Mouse (Mus musculus) spleen, postnatal 10 days (tissue): ENCODE measurements around the gene Abhd11.
"Not testable (repeated sequence)": the region's sequence is repeated elsewhere in the genome, so short reads cannot be mapped to it uniquely, and the experiment has no call there.

Experiments
- DNase-seq, 2 experiments: peaks; one replicate each; pipeline ENCODE4 v3.0.0; 2021 to 2022; ENCODE audit warnings: low spot score in 2 of 2

Abhd11 gene

GRCm38 (mm10) chr5:135023344-135024173, 14.6 kb downstream of the Abhd11 start, which contains the start of gene Stx1a:
Gene Stx1a, plus strand, starts transcription at chr5:135023482.
- peak; percentile 28 to 73 for DNase-seq

DNA sequence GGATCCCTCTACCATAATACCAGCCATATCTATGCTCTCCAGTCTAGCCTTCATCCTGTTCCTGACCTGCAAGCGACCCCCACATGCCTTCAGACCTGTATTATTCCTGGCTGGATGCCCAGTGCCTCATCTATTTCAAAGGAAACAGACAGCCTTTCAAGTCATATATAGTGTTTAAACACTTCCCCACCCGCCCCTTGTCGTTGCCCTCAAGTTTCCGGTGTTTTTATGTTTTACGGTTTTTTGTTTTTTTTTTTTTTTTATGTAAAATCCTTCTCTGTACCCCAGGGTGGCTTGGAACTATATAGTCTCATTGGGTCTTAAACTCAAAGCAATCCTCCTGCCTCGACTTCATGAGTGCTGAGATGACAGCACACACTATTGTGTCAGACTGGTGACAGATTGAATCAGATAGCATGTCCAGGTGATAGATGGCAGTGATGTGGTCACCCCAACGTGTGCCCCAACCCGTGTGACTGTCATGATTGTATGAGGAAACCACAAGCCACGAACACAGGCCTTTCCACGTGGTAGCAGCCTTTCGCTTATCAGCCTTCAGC, 15.8 kb downstream of the Abhd11 start:
- no peak for DNase-seq

DNA sequence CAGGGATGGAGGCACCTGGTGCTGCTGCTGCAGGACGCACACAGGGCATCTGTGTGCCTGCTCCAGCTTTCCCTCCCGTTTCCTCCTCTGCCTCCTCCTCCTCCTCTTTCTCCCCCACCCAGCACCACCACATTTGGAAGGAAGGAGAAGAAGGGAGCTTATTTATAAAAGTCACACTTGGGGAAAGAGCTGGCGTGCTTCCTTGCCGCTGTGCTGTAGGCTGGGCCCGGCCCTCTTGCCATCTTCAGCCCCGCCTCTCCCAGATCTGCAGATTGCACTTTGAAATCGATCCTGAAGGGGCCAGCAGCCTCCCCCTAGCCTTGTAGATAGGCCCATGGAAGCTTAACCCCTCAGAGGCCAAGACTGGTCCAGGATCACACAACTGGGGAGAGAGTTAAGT, 16.9 kb downstream of the Abhd11 start:
- no peak for DNase-seq

DNA sequence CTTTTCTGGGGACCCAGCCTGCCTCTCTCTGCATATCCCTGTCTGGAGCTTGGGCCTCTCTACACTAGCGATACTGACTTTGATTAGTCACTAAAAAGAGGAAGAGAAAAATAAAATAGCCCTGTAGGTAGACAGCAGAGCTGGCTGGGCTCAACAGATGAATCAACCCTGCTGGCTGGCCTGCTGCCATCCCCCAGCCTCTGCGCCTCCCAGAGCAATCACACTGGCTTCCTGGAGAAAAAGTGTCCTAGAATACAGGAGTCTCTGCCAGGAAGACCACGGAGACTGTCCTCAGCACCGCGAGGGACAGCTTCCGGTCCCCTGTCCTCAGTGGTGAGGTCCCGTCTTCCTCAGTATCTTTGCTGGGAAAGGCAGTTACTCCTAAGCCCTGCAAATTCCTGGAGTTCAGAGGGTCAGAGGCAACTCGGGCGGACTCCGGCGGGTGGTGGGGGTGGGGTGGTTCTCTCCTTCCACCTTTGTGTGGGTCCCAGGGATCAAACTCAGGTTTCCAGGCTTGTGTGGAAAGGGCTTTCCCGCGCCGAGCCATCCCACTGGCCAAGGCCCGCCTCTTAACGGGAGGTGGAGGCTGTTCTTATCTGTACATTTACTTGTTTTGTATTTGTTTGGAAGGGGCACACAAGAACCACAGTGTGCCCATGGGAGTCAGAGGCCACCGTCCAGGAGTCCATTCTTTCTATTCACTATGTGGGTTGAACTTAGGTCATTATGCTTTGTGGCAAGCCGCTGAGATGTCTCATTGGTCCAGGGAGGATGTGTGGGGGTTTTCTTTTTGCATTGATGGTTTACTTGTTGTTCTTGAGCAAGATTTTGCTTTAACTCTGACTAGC, 20.3 kb downstream of the Abhd11 start:
- no peak for DNase-seq

DNA sequence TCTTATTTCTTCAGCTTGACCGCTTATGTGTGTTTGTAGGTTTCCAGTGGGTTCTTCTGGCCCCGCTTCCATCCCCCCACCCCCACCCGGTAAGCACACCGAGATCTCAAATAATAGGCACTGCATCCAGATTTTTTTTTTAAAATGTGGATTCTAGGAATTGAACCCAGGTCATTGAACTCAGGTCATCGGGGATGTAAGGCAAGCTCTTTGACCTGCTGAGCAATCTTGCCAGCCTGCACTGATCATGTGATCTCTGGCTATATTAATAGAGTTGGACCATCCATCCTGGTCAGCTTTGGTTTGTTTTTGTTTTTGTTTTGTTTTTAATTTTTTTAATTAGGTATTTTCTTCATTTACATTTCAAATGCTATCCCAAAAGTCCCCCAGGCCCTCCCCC, 23.6 kb downstream of the Abhd11 start:
- DNase-seq, result no peak

DNA sequence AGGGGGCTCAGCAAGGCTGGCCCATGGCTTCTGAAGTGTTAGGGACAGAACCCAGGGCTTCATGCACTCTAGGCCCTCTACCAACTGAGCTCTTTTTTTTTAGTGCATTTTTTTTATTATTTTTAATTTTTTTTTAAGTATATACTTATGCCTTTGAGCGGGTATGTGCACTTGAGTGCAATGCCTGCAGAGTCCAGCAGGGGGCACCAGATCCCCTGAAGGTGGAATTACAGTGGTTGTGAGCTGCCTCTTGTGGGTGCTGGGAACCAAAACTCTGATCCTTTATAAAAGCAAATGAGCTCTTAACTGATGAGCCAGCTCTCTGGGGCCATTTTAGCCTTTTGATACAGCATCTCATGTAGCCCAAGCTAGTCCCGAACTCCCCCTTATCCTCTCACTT, 25.6 kb downstream of the Abhd11 start:
- no peak for DNase-seq

DNA sequence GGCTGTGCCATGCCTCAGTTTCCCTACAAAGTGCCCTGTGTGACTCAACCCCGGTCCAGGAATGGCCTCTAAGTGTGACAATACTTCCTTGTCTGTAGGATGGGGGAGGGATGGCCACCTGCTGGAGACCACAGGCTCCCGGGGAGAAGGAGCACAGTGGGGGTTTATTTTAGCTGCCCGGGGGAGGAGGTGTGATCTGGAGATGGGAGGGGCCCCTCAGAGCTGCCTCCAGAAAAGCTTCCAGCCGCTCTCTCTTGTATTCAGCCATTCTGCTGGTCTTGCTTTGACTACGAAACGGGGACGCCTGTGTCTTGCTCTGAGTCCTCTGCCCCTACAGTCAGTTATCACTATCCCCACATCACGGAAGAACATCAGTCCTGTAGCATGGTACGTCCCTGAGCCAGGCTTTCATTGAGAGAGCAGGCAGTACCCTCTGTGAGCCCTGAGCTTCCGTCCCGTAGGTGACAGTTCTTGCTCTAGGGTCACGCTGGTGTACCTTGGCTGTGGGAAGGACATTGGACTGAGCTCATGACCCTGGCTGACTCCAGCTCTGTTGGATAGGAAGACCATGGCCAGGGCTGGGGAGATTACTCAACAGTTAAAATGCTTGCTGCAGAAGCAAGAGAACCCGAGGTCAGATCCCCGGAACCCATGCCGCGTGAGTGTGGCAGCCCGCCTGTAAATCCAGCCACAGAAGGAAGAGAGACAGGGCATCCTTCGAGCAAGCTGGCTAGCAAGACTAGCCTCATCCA, 26.8 kb downstream of the Abhd11 start:
- DNase-seq, result no peak

DNA sequence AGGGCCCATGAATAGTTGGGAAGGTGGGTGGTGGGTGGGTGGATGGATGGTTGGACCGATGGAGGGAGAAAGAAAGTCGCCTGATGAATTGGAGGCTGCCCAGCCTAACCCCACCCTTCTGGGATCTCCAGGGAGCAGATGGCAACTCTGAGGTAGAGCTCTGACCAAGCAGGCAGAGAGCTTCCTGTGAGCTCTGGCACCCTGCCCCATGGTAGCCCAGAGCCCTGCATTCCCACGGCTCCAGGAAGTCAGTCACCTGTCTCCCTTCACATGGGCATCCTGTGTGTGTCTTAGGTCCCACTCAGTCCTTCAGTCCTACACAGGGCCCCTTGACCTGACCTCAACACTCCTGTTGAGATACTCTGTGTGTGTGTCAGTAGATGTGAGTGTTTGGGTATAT, 29.0 kb downstream of the Abhd11 start:
- DNase-seq, result no peak

DNA sequence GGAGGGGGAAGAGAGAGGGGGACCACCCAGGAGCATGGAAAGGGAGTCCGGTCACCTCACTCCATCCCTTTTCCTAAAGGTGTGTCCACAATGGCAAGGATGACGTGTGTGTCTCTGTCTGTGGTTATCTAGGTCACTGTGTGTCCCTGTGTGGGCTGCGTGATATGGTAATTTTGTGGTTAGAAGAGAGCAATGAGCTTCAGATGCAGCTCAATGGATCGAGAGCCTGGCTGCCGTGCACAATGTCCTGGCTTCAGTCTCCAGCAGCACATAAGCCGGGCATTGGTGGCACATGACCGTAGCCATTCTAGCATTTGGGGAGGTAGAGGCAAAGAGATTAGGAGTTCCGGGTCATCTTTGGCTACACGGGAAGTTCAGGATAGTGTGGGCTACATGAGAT, 30.6 kb downstream of the Abhd11 start:
- no peak for DNase-seq

DNA sequence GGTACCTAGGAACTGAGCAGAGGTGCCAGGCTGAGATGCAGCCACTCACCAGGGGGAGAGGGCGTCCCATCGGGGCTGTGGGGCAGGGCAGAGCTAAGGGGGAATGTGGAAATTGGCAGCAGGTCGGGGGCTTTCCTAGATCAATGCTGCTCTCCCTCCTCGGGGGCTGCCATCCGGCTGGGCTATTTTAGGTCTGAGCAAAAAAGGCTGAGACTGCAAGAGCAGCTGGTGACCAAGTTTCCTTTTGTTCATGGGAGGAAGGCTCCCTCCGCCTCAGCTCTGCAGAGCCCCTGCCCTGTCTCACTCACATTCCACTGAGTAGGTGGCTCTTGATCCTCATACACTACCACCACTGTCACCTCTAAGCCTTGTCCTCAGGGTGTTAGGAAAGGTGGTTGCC, 31.1 kb downstream of the Abhd11 start:
- DNase-seq, result no peak

DNA sequence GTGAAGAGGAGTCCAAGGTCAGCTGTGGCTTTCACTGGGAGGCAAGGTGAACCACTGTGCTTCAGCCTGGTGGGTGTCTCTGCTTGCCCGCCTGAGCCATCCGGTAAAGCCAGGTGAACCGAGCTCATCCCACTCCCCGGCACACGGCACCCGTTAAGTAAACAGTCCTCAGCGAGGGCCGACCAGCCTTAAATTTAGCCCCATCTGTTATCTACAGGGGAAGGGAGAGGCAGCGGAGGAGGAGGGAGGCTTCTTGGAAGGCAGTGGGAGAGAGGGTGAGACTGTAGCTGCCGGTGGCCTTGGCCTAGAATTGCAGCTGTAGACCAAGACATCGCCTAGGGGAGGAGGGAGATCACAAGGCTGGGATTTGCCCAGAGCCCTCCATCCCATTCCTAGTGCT, 31.8 kb downstream of the Abhd11 start:
- no peak for DNase-seq

GRCm38 (mm10) chr5:135042105-135042788, 33.3 kb downstream of the Abhd11 start:
- DNase-seq, result no peak

DNA sequence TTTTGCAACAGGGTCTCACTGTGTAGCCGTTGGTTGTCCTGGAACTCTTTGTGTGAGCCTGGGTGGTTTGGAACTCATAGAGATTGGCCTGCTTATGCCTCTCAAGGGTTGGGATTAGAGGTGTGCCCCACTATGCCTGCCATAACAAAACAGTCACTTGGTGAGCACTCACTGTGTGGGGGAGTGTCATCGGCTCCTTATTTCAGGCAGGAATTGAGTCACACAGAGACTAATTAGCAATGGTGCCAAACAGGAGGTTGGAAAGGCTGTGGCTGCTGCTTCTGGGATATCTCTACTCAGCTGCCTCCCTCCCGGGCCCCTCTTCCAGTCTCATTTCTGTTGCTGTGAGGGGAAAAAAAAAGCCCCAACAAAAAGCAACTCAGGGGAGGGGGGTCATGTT, 35.6 kb downstream of the Abhd11 start:
- no peak for DNase-seq

- no peak for DNase-seq
Measured at GRCm38 (mm10) chr5:135048539-135048938, 39.6 kb downstream of the Abhd11 start.

DNA sequence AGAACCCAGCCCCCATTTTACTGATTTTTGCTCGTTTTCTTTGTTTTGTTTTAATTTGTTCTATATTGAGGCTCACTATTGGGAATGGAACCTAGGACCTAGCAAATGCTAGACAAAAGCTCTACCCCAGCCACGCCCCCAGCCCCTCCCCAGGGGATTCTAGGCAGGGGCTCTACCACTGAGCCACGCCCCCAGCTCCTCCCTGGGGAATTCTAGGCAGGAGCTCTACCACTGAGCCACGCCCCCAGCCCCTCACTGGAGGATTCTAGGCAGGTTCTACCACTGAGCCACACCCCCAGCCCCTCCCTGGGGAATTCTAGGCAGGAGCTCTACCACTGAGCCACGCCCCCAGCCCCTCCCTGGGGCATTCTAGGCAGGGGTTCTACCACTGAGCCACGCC, 40.3 kb downstream of the Abhd11 start:
- DNase-seq, result not testable (repeated sequence)

DNA sequence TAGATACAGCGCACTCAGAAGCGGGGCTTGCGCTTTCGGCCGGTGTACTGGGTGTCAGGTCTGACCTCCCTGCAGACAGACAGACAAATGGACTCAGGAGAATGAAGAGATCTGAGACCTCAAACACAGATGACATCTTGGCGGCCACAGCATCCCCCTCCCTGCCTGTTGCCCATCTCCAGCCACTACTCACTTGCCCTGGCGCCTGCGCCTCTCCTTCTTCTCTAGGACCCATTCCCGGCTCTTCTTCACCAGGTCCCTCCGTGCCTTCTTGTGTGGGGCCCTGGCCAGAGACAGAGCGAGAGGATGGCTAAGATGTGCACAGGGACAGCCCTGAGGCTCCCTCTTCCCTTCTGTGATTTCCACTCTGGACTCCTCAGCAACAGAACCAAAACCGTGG, 44.4 kb downstream of the Abhd11 start:
- DNase-seq, result no peak
